Mouse (Mus musculus) megakaryocyte, embryonic 14.5 days (primary cell): Measurements from ENCODE around the gene Bcas3.

Source experiments
- FLI1 ChIP-seq: IDR thresholded peaks from 2 replicates; pipeline ENCODE4 v1.6.1; 2012; ENCODE audit warnings: low read length, inconsistent platforms, mixed read lengths
- GATA1 ChIP-seq: IDR thresholded peaks from 3 replicates; pipeline ENCODE4 v1.6.1; 2012; ENCODE audit warnings: mixed read lengths, low read length, inconsistent platforms, borderline replicate concordance

- TF ChIP-seq GATA1 (no peak), FLI1 (no peak)
These were observed 132.4 kb downstream of the Bcas3 start for GRCm38 (mm10) chr11:85485197-85485940.
